Comparison of ENCODE assay signal across 24 mouse cellular contexts in genomic region chr2:114161978-114162377, GRCm38 (mm10).
"Had no signal": no experiment of that assay in that cellular context is flagged by ENCODE, and none has a peak within 500 bp of the region (broad histone marks: within the 10 kb centered on the region; RNA-seq: fewer than 3 reads in every experiment).

No protein-coding gene starts in this region.

- DNase-seq: cerebellum, adult 9-10 months; cerebellum, adult 9-11 months; cerebellum, postnatal 10 days; cerebellum, postnatal 14 days; cerebellum, postnatal 25 days; cerebellum, postnatal 36 days; embryo, embryonic 11 days; forebrain, postnatal 0 days; gastrocnemius, adult 2 months; gastrocnemius, postnatal 10 days; gastrocnemius, postnatal 14 days; gastrocnemius, postnatal 25 days; gastrocnemius, postnatal 36 days; heart, adult 18-20 months; heart, adult 2 months had no signal

- H3K4me3 ChIP-seq: embryonic facial prominence, embryonic 10.5 days; embryonic facial prominence, embryonic 12.5 days; embryonic facial prominence, embryonic 13.5 days; embryonic facial prominence, embryonic 15.5 days; erythroblast, embryonic 14.5 days; forebrain, embryonic 10.5 days; forebrain, embryonic 12.5 days; forebrain, embryonic 13.5 days; forebrain, embryonic 15.5 days; gastrocnemius, adult 2 months; heart, adult 2 months had no signal

- H3K4me2 ChIP-seq: embryonic facial prominence, embryonic 12.5 days; embryonic facial prominence, embryonic 13.5 days; embryonic facial prominence, embryonic 15.5 days; forebrain, embryonic 12.5 days; forebrain, embryonic 13.5 days; forebrain, embryonic 15.5 days had no signal

- H3K27me3 ChIP-seq: embryonic facial prominence, embryonic 12.5 days; embryonic facial prominence, embryonic 13.5 days; embryonic facial prominence, embryonic 15.5 days; forebrain, embryonic 12.5 days; forebrain, embryonic 13.5 days; forebrain, embryonic 15.5 days had no signal
